In the genomic region with DNA sequence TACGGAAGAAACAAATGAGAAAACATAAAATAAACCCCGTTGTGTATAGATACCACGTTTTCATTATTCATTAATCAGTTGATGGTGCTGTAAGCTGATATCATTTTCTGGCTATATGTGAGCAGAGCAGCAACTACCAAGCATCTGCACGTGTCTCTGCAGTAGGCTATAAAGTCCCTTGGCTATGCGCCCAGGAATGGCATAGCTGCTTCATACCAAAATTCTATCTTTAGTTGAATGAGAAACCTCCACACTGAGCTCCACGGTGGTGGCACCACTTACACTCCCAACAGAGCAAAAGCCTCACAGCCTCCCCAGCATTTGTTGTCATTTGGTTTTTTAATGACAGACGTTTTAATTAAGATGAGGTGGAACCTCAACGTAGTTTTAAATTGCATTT, we compare ENCODE assay signal across 20 mouse cellular contexts.
A peak's percentile ranks its signal among the peaks of the same experiment; 100 is the strongest.
DNase-seq lines count a peak whose midpoint lies in the region; ATAC-seq and TF ChIP-seq lines count a peak whose summit lies in the region.
"Had no signal": no experiment of that assay in that cellular context is flagged by ENCODE, and none has a peak within 500 bp of the region (broad histone marks: within the 10 kb centered on the region; RNA-seq: fewer than 3 reads in every experiment).

No protein-coding gene starts in this region.

- H3K4me3 ChIP-seq in heart, postnatal 0 days (ENCODE audit: low read depth, low read length), result no peak overlapping the region
- H3K4me3 ChIP-seq in midbrain, embryonic 15.5 days, result no peak overlapping the region
- H3K4me3 ChIP-seq: forebrain, embryonic 10.5 days; gastrocnemius, adult 2 months; hindbrain, embryonic 10.5 days; kidney, embryonic 15.5 days; midbrain, embryonic 12.5 days had no signal

- H3K27ac ChIP-seq in heart, postnatal 0 days (ENCODE audit: low read depth), result no peak overlapping the region
- H3K27ac ChIP-seq in midbrain, embryonic 15.5 days, result no peak overlapping the region
- H3K27ac ChIP-seq: forebrain, embryonic 10.5 days; gastrocnemius, adult 2 months; hindbrain, embryonic 10.5 days; kidney, embryonic 15.5 days; midbrain, embryonic 12.5 days had no signal

- H3K9me3 ChIP-seq in heart, postnatal 0 days (replicated peaks; ENCODE audit: control insufficient read depth, low read length), result no peaks in the 10 kb centered on the region
- no peaks in the 10 kb centered on the region for H3K9me3 ChIP-seq in midbrain, embryonic 15.5 days
- H3K9me3 ChIP-seq: forebrain, embryonic 10.5 days; hindbrain, embryonic 10.5 days; kidney, embryonic 15.5 days; midbrain, embryonic 12.5 days had no signal

- peak; percentile 68 for DNase-seq in heart, postnatal 0 days (ENCODE audit: low spot score)
- no peak for DNase-seq in heart, postnatal 36 days
- DNase-seq in left cerebral cortex, postnatal 25 days (ENCODE audit: low spot score in 2 of 2), result peak; percentile 17 to 27
- DNase-seq in left cerebral cortex, adult 11 months (ENCODE audit: low spot score), result no peak
- peak; percentile 41 for DNase-seq in NIH3T3 (ENCODE audit: low read depth)
- peak; percentile 29 for DNase-seq in brain, embryonic 14.5 days (ENCODE audit: low read depth)
- DNase-seq: adrenal gland, postnatal 10 days; cerebellum, adult 9-10 months; gastrocnemius, adult 2 months; kidney, postnatal 4 days; liver, postnatal 0 days; lung, postnatal 14 days; thymus, postnatal 14 days had no signal

- no peaks in the 10 kb centered on the region for H3K4me1 ChIP-seq in heart, postnatal 0 days (ENCODE audit: control insufficient read depth, insufficient read depth)
- no peaks in the 10 kb centered on the region for H3K4me1 ChIP-seq in midbrain, embryonic 15.5 days
- H3K4me1 ChIP-seq: forebrain, embryonic 10.5 days; hindbrain, embryonic 10.5 days; kidney, embryonic 15.5 days; midbrain, embryonic 12.5 days had no signal

- TF ChIP-seq EP300 in heart, postnatal 0 days (IDR thresholded peaks at IDR 0.05; ENCODE audit: low read depth), result no peak

- no peak overlapping the region for H3K9ac ChIP-seq in heart, postnatal 0 days (replicated peaks; ENCODE audit: low read depth, low read length)
- H3K9ac ChIP-seq in midbrain, embryonic 15.5 days, result no peak overlapping the region
- H3K9ac ChIP-seq: kidney, embryonic 15.5 days; liver, postnatal 0 days; midbrain, embryonic 12.5 days had no signal

- H3K27me3 ChIP-seq in heart, postnatal 0 days (ENCODE audit: control insufficient read depth, insufficient read depth, low read length), result no peaks in the 10 kb centered on the region
- H3K27me3 ChIP-seq in midbrain, embryonic 15.5 days (replicated peaks), result no peaks in the 10 kb centered on the region
- H3K27me3 ChIP-seq: kidney, embryonic 15.5 days; midbrain, embryonic 12.5 days had no signal

- peak; percentile 83 for ATAC-seq in heart, postnatal 0 days (ENCODE audit: insufficient read depth, low read depth)
- ATAC-seq in midbrain, embryonic 15.5 days (replicated peaks), result no peak
- ATAC-seq: intestine, postnatal 0 days; liver, postnatal 0 days had no signal

- no peak for TF ChIP-seq POLR2A in brain, embryonic 14.5 days (IDR thresholded peaks at IDR 0.05; ENCODE audit: borderline replicate concordance, extremely low read depth, insufficient read depth, insufficient read length, poor library complexity, severe bottlenecking)

- TF ChIP-seq CTCF in heart, postnatal 0 days (IDR thresholded peaks at IDR 0.05; ENCODE audit: low read depth), result no peak
- TF ChIP-seq CTCF in brain, embryonic 14.5 days (IDR thresholded peaks at IDR 0.05; ENCODE audit: borderline replicate concordance, extremely low read depth, insufficient read depth, insufficient read length), result no peak

- H3K4me2 ChIP-seq in heart, postnatal 0 days (ENCODE audit: low read depth, low read length), result no peak overlapping the region
- no peak overlapping the region for H3K4me2 ChIP-seq in midbrain, embryonic 15.5 days
- H3K4me2 ChIP-seq: kidney, embryonic 15.5 days; liver, embryonic 11.5 days; midbrain, embryonic 12.5 days had no signal

- no peaks in the 10 kb centered on the region for H3K36me3 ChIP-seq in heart, postnatal 0 days (replicated peaks; ENCODE audit: control insufficient read depth, insufficient read depth, low read length)
- no peaks in the 10 kb centered on the region for H3K36me3 ChIP-seq in midbrain, embryonic 15.5 days (replicated peaks)
- H3K36me3 ChIP-seq: forebrain, embryonic 10.5 days; hindbrain, embryonic 10.5 days; kidney, embryonic 15.5 days; midbrain, embryonic 12.5 days had no signal

- WGBS in heart, postnatal 0 days, result 43% methylated on average over 8 of the region's 8 CpGs
- 85% methylated on average over 8 of the region's 8 CpGs for whole genome bisulfite sequencing in midbrain, embryonic 15.5 days

- intact Hi-C loops in heart, postnatal 36 days (cut with DNase I), result no loop called here
- intact Hi-C loops in left cerebral cortex, postnatal 25 days (cut with DNase I), result no loop called here

Comparison
In these comparisons a context has a peak if more than half of its experiments do, and no peak if none do; other contexts are left out.
1. DNase-seq: peak in heart, postnatal 0 days (single experiment), left cerebral cortex, postnatal 25 days (2 of 2), NIH3T3 (single experiment) and brain, embryonic 14.5 days (single experiment); none in heart, postnatal 36 days (0 of 2) and left cerebral cortex, adult 11 months (single experiment).